Mouse (Mus musculus) myocyte (in vitro differentiated cells): ENCODE data around the gene Obscn. TPM values are rescaled to one million over a fixed set of nuclear protein-coding genes. Genes with fewer than 3 reads are reported as not detected.

Source experiments
- H3K27me3 ChIP-seq: one replicate; pipeline ENCODE4 v1.6.1; 2011; ENCODE audit not compliant: control insufficient read depth, insufficient read depth, insufficient read length
- H3K36me3 ChIP-seq: one replicate; pipeline ENCODE4 v1.6.1; 2011; ENCODE audit not compliant: control insufficient read depth, insufficient read depth
- H3K4me2 ChIP-seq: one replicate; pipeline ENCODE4 v1.6.1; 2011; ENCODE audit warnings: low read depth, control low read depth
- H3K4me3 ChIP-seq: one replicate; pipeline ENCODE4 v1.5.1; 2011; ENCODE audit warnings: mild to moderate bottlenecking, control low read depth, moderate library complexity
- H3K79me2 ChIP-seq: one replicate; pipeline ENCODE4 v1.6.1; 2011; ENCODE audit not compliant: control insufficient read depth, insufficient read depth
- H3ac ChIP-seq: one replicate; pipeline ENCODE4 v1.6.1; 2011; ENCODE audit not compliant: control insufficient read depth, insufficient read length
- CEBPB ChIP-seq: IDR thresholded peaks from 2 replicates; pipeline ENCODE4 v1.6.1; 2011; ENCODE audit warnings: mild to moderate bottlenecking, moderate library complexity; ENCODE audit not compliant: poor library complexity, insufficient read depth, severe bottlenecking
- E2F4 ChIP-seq: IDR thresholded peaks from one replicate; pipeline ENCODE4 v1.6.1; 2011; ENCODE audit warnings: mild to moderate bottlenecking, control low read depth, moderate library complexity; ENCODE audit not compliant: insufficient read depth
- MAX ChIP-seq: IDR thresholded peaks from one replicate; pipeline ENCODE4 v1.6.1; 2011; ENCODE audit warnings: low read depth, mild to moderate bottlenecking, control low read depth
- MYOD1 ChIP-seq, 3 experiments: IDR thresholded peaks; one replicate each; pipeline ENCODE4 v1.6.1; 2011; ENCODE audit warnings: control low read depth in 2 of 3, low read depth in 2 of 3, mild to moderate bottlenecking in 2 of 3, moderate library complexity in 1 of 3; ENCODE audit not compliant: insufficient read length in 2 of 3, control insufficient read depth in 1 of 3
- MYOG ChIP-seq, 3 experiments: IDR thresholded peaks; one replicate each; pipeline ENCODE4 v1.6.1; 2011; ENCODE audit warnings: control low read depth in 2 of 3, low read depth in 2 of 3, mild to moderate bottlenecking in 2 of 3; ENCODE audit not compliant: insufficient read length in 2 of 3, control insufficient read depth in 1 of 3, insufficient read depth in 1 of 3
- POLR2A ChIP-seq: IDR thresholded peaks from one replicate; pipeline ENCODE4 v1.6.1; 2011; ENCODE audit warnings: low read depth, mild to moderate bottlenecking, control low read depth, moderate library complexity; ENCODE audit not compliant: insufficient read length
- POLR2AphosphoS2 ChIP-seq: IDR thresholded peaks from one replicate; pipeline ENCODE4 v1.6.1; 2011; ENCODE audit warnings: low read depth, control low read depth; ENCODE audit not compliant: insufficient read length
- REST ChIP-seq: IDR thresholded peaks from one replicate; pipeline ENCODE4 v1.6.1; 2011; ENCODE audit warnings: mild to moderate bottlenecking, control low read depth, moderate library complexity; ENCODE audit not compliant: insufficient read depth, insufficient read length
- SRF ChIP-seq: IDR thresholded peaks from one replicate; pipeline ENCODE4 v1.6.1; 2011; ENCODE audit warnings: low read depth; ENCODE audit not compliant: control insufficient read depth, insufficient read length
- TCF12 ChIP-seq: IDR thresholded peaks from one replicate; pipeline ENCODE4 v1.6.1; 2011; ENCODE audit warnings: mild to moderate bottlenecking, control low read depth; ENCODE audit not compliant: poor library complexity, insufficient read depth, severe bottlenecking
- TCF3 ChIP-seq: IDR thresholded peaks from one replicate; pipeline ENCODE4 v1.6.1; 2011; ENCODE audit warnings: low read depth, control low read depth; ENCODE audit not compliant: insufficient read length
- USF1 ChIP-seq: IDR thresholded peaks from one replicate; pipeline ENCODE4 v1.6.1; 2011; ENCODE audit warnings: low read depth, mild to moderate bottlenecking, control low read depth, moderate library complexity
- polyA plus RNA-seq: library from polyadenylated mRNA; unstranded; fragments of >200 nt; fragmentation: generic; extraction: Trizol; gene quantifications from one replicate; pipeline ENCODE4 v1.2.1, GENCODE M21; 2012; ENCODE audit warnings: missing spikeins

Obscn gene
- polyA plus RNA-seq, 1 experiment, result 25.0 TPM

DNA sequence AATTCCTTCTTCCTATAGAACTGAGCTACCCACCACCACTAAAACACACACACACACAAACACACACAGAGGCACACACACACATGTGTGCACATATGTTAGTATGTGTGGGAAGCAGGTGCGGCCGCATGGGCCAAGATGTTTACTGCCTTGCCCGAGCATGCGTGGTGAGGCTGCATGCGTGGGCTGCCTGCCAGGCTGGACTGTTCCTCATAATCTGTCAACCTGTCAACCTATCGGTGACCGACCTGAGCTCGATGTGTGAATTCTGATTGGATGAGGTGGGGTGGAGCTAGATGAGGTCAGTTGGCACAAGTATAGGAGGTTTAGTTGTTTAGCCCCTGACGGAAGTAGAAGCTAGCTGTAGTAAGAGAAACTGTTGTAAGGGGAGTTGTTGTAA, 5.4 kb downstream of the Obscn start:
- TF ChIP-seq SRF (no peak), TCF3 (no peak), REST (no peak), POLR2A (no peak), MAX (no peak), MYOD1 (IDR thresholded peaks at IDR 0.05; ENCODE audit: control insufficient read depth in 1 of 3, insufficient read length in 2 of 3, low read depth in 2 of 3) (no peak), CEBPB (no peak), E2F4 (no peak), USF1 (no peak), TCF12 (no peak), POLR2AphosphoS2 (no peak)
- Histone ChIP-seq H3K36me3 (no peaks in the 10 kb centered on the region), H3K4me2 (no peak overlapping the region), H3K79me2 (no peaks in the 10 kb centered on the region), H3K27me3 (peaks cover 40% of the 10 kb centered on the region), H3ac (no peak overlapping the region), H3K4me3 (no peak overlapping the region)

DNA sequence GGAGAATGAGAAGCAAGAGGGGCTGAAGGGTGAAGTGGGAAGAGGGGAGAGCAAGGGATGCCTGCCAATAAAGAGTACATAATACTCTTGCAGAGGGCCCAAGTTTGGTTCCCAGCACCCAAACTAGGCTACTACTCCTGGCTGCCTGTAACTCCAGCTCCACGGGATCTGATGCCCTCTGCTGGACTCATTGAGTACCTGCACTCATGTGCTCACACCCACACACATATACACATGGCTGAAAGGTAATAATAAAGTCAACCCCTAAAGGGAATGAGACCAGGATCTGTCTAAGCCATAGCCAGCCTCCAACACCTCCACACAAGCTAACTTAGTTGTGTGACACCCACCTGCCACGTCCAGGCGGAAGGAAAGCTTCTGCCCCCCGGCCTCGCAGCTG, 30.3 kb downstream of the Obscn start:
- no peaks in the 10 kb centered on the region for H3K79me2 ChIP-seq
- TF ChIP-seq REST (no peak), TCF3 (no peak), POLR2AphosphoS2 (no peak), E2F4 (no peak), MAX (no peak), CEBPB (no peak), TCF12 (no peak), MYOD1 (IDR thresholded peaks at IDR 0.05; ENCODE audit: control insufficient read depth in 1 of 3, insufficient read length in 2 of 3, low read depth in 2 of 3) (no peak), POLR2A (no peak), MYOG (IDR thresholded peaks at IDR 0.05; ENCODE audit: control insufficient read depth in 1 of 3, insufficient read depth in 1 of 3, insufficient read length in 2 of 3, low read depth in 2 of 3) (no peak), USF1 (no peak), SRF (no peak)
- H3K4me2 ChIP-seq, result no peak overlapping the region
- no peak overlapping the region for H3K4me3 ChIP-seq
- H3ac ChIP-seq, result no peak overlapping the region
- no peaks in the 10 kb centered on the region for H3K36me3 ChIP-seq
- peaks cover 19% of the 10 kb centered on the region for H3K27me3 ChIP-seq

DNA sequence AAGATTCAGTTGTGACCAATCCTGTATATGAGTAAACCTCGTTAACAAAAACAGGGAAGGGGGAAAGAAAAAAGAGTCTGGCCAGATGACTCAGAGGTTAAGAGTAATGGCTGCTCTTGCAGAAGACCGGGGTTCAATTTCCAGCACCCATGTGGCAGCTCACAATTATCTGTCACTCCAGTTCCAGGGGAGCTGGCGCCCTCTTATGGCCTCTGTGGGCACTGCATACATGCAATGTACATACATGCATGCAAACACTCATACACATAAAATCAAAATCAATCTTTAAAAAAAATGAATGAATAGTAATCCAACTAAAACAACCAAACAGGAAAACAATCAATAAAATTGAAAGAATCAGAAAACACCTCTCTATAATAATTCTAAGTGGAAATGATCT, 33.9 kb downstream of the Obscn start:
- no peaks in the 10 kb centered on the region for H3K36me3 ChIP-seq

DNA sequence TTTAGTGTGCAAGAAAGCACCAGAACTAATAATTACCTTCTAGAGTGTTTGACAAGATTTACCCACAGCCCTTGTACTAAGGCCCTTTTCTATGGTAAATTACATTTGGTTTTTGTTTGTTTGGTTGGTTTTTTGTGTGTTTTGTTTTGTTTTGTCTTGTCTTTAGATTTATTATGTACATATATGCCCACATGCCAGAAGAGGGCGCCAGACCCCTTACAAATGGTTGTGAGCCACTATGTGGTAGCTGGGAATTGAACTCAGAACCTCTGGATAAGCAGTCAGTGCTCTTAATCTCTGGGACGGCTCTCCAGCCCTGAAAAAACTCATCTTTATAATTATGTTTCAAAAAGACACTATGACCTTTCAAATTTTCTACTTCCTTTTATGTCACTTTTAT, 37.9 kb downstream of the Obscn start:
- TF ChIP-seq CEBPB (no peak), REST (no peak), POLR2A (no peak), MAX (no peak), TCF3 (no peak), SRF (no peak), POLR2AphosphoS2 (no peak), E2F4 (no peak), MYOD1 (IDR thresholded peaks at IDR 0.05; ENCODE audit: control insufficient read depth in 1 of 3, insufficient read length in 2 of 3, low read depth in 2 of 3) (no peak), MYOG (IDR thresholded peaks at IDR 0.05; ENCODE audit: control insufficient read depth in 1 of 3, insufficient read depth in 1 of 3, insufficient read length in 2 of 3, low read depth in 2 of 3) (no peak), USF1 (no peak), TCF12 (no peak)
- Histone ChIP-seq H3ac (no peak overlapping the region), H3K27me3 (no peaks in the 10 kb centered on the region), H3K4me3 (no peak overlapping the region), H3K4me2 (no peak overlapping the region), H3K79me2 (no peaks in the 10 kb centered on the region), H3K36me3 (no peaks in the 10 kb centered on the region)

More for the DNA sequence above, 33.9 kb downstream of the Obscn start:
- Histone ChIP-seq H3ac (no peak overlapping the region), H3K27me3 (peaks cover 10% of the 10 kb centered on the region), H3K79me2 (no peaks in the 10 kb centered on the region), H3K4me3 (no peak overlapping the region), H3K4me2 (no peak overlapping the region)
- no peak for TF ChIP-seq REST
- TF ChIP-seq SRF, result no peak
- no peak for TF ChIP-seq CEBPB
- no peak for TF ChIP-seq TCF12
- TF ChIP-seq TCF3, result no peak
- no peak for TF ChIP-seq MAX
- TF ChIP-seq MYOG (IDR thresholded peaks at IDR 0.05; ENCODE audit: control insufficient read depth in 1 of 3, insufficient read depth in 1 of 3, insufficient read length in 2 of 3, low read depth in 2 of 3), result no peak
- TF ChIP-seq POLR2AphosphoS2, result no peak
- no peak for TF ChIP-seq E2F4
- TF ChIP-seq USF1, result no peak
- TF ChIP-seq POLR2A, result no peak
- no peak for TF ChIP-seq MYOD1 (IDR thresholded peaks at IDR 0.05; ENCODE audit: control insufficient read depth in 1 of 3, insufficient read length in 2 of 3, low read depth in 2 of 3)

DNA sequence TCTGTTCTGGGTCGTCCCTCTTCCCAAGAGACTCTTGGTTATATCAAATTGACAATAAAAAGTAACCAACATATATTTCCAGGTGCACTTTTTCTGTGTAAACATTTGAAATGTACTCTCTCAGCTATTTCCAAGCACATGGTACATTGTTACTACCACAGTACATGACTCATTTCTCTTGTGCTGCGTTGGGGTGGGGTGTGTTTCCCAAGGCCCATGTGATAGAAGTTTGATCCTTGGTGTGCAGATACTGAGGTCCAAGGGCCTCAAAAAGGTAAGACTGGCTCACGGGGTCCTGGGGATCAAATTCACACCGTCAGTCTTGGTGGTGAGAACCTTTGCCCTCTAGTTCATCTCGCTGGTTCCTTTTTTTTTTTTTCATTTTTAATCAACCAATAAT, 38.4 kb downstream of the Obscn start:
- Histone ChIP-seq H3K4me3 (no peak overlapping the region), H3K27me3 (no peaks in the 10 kb centered on the region), H3K79me2 (no peaks in the 10 kb centered on the region), H3K4me2 (no peak overlapping the region), H3ac (no peak overlapping the region), H3K36me3 (no peaks in the 10 kb centered on the region)
- TF ChIP-seq POLR2A (no peak), TCF12 (no peak), MYOG (IDR thresholded peaks at IDR 0.05; ENCODE audit: control insufficient read depth in 1 of 3, insufficient read depth in 1 of 3, insufficient read length in 2 of 3, low read depth in 2 of 3) (no peak), POLR2AphosphoS2 (no peak), E2F4 (no peak), TCF3 (no peak), MYOD1 (IDR thresholded peaks at IDR 0.05; ENCODE audit: control insufficient read depth in 1 of 3, insufficient read length in 2 of 3, low read depth in 2 of 3) (no peak), SRF (no peak), REST (no peak), CEBPB (no peak), MAX (no peak), USF1 (no peak)
